Mouse (Mus musculus) neural tube, embryonic 12.5 days (tissue): ENCODE measurements around the gene Narfl. TPM values are rescaled to one million over a fixed set of nuclear protein-coding genes. Genes with fewer than 3 reads are reported as not detected.
A peak's percentile ranks its signal among the peaks of the same experiment; 100 is the strongest.
"Not testable (repeated sequence)": the region's sequence is repeated elsewhere in the genome, so short reads cannot be mapped to it uniquely, and the experiment has no call there.

Experiments
- ATAC-seq: fragments of 200-750 bp; cut with Nextera tagmentation; 2 replicates; pipeline ENCODE4 v1.8.0; 2017; ENCODE audit warnings: low read depth, mild to moderate bottlenecking, moderate TSS enrichment, moderate library complexity; ENCODE audit not compliant: low FRiP score
- H3K27ac ChIP-seq: fragments of 300-500 bp; sonication (generic); 2 replicates; pipeline ENCODE4 v1.5.1; 2016
- H3K27me3 ChIP-seq: fragments of 300-500 bp; sonication (generic); replicated peaks from 2 replicates; pipeline ENCODE4 v1.6.1; 2016; ENCODE audit warnings: mild to moderate bottlenecking
- H3K36me3 ChIP-seq: fragments of 300-500 bp; sonication (generic); 2 replicates; pipeline ENCODE4 v1.6.1; 2016; ENCODE audit warnings: mild to moderate bottlenecking
- H3K4me1 ChIP-seq: fragments of 300-500 bp; sonication (generic); 2 replicates; pipeline ENCODE4 v1.6.1; 2016
- H3K4me2 ChIP-seq: fragments of 300-500 bp; sonication (generic); replicated peaks from 2 replicates; pipeline ENCODE4 v1.6.1; 2016; ENCODE audit warnings: mild to moderate bottlenecking
- H3K4me3 ChIP-seq: fragments of 300-500 bp; sonication (generic); 2 replicates; pipeline ENCODE4 v1.5.1; 2016
- H3K9ac ChIP-seq: fragments of 300-500 bp; sonication (generic); 2 replicates; pipeline ENCODE4 v1.6.1; 2016; ENCODE audit warnings: mild to moderate bottlenecking
- H3K9me3 ChIP-seq: fragments of 300-500 bp; sonication (generic); 2 replicates; pipeline ENCODE4 v1.6.1; 2016; ENCODE audit warnings: mild to moderate bottlenecking
- WGBS: fragments of 180-500 bp; shearing (Covaris S2); methylation state at CpG from one replicate; pipeline ENCODE4 v1.1.7; 2016; 5-methylcytosine and 5-hydroxymethylcytosine counted together
- polyA plus RNA-seq: library from polyadenylated mRNA; unstranded; fragments of >200 nt; fragmentation: Nextera tagmentation; extraction: Ambion mirVana; gene quantifications from 2 replicates; pipeline ENCODE4 v1.2.1, GENCODE M21; 2016

The Narfl gene
- polyA plus RNA-seq, 1 experiment from 2014 or later, result 29.2 TPM

DNA sequence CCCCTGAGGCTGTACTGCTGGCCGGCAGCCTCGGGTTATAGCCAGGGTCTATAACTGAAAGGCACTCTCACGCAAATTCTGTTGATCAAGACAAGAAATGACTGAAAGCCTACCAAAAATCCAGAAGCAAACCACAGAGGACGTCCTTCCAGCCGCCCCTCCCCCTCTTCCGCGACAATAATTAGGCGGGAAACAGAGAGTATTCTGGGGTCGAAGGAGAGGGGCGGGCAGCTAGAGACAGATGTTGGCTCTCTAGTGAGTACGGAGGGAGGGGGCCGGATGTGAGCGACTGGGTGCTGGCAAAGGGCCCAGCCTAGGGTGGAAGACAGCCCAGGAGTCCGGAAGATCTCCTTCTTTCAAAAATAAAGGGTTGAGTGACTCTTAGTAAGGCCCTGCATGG is 19.0 kb downstream of the Narfl start, which contains the start of gene Fam173a:
Gene Fam173a (minus strand): TSS at position 287 of the 400 bp plus-strand sequence.
- ATAC-seq, result peak; percentile 26
- 0% methylated on average over 14 of the region's 14 CpGs for WGBS
- H3K36me3 ChIP-seq, result peaks cover 19% of the 10 kb centered on the region
- H3K9ac ChIP-seq, result peak within 1 kb of the TSS; percentile 79
- H3K4me2 ChIP-seq, result peak within 1 kb of the TSS; percentile 95
- H3K27me3 ChIP-seq, result no peaks in the 10 kb centered on the region
- peak within 1 kb of the TSS; percentile 72 for H3K4me3 ChIP-seq
- H3K4me1 ChIP-seq, result peaks cover 62% of the 10 kb centered on the region
- no peaks in the 10 kb centered on the region for H3K9me3 ChIP-seq
- peak within 1 kb of the TSS; percentile 79 for H3K27ac ChIP-seq

- no peaks in the 10 kb centered on the region for H3K9me3 ChIP-seq
- no peaks in the 10 kb centered on the region for H3K27me3 ChIP-seq
- H3K4me1 ChIP-seq, result peaks cover 62% of the 10 kb centered on the region
- peaks cover 7% of the 10 kb centered on the region for H3K36me3 ChIP-seq
- 21% methylated on average over 13 of the region's 13 CpGs for WGBS
- peak overlapping the region; percentile 72; the same call in 1 of the 2 replicates for H3K9ac ChIP-seq
- peak overlapping the region; percentile 33; the same call in 1 of the 2 replicates for H3K27ac ChIP-seq
- peak overlapping the region; percentile 95 for H3K4me2 ChIP-seq
- no peak overlapping the region for H3K4me3 ChIP-seq
- no peak for ATAC-seq
Measured at GRCm38 (mm10) chr17:25794197-25794596, 20.6 kb downstream of the Narfl start.

DNA sequence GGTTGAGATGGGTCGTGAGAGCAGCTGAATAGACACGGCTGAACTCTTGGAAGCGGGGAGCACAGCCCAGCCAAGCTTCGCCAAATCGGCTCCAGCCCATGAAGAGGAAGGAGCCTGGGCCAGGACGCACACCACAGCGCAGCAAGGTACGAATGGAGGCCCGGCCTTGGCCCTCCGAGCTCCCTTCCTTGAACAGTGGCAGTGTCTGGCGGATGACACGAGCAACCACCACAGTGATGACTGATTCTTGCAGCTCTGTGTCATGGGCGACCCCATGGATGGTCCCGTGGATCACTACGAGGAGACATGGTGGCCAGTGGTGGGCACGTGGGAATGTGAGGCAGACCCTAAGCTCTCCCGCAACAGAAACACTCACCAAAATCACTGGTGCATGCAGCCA is 21.4 kb downstream of the Narfl start:
- Histone ChIP-seq H3K9ac (peak overlapping the region; percentile 72), H3K9me3 (no peaks in the 10 kb centered on the region), H3K36me3 (no peaks in the 10 kb centered on the region), H3K27me3 (no peaks in the 10 kb centered on the region), H3K27ac (peak overlapping the region; percentile 34), H3K4me1 (peaks cover 62% of the 10 kb centered on the region), H3K4me2 (peak overlapping the region; percentile 95), H3K4me3 (peak overlapping the region; percentile 80)
- 49% methylated on average over 17 of the region's 17 CpGs for WGBS
- no peak for ATAC-seq

DNA sequence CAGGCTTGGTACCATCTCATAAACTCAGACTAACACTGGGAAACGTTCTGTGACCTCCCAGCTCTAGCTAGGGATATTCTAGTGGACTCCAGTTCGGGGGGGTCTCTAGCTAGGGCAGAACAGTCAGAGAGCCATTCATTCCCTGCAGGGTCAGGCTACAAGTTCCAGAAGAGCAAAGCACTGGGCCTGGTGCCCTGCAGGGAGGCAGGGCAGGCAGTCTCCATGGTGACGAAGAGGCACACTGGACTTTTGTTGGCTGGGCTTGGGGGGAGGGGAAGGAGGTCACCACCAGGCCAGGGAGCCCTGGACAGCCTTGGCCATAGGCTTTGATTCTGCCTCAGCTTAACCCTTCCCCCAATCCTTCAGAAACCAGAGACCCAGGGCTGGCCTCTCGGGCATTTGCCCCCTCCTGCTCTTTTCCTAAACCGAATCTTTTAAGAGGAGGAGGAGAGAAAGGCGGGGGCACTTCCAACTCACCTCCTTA is 22.1 kb downstream of the Narfl start, which contains the start of gene AC134908.4:
Gene AC134908.4 (minus strand): TSS at position 51 of the 484 bp plus-strand sequence.
- Histone ChIP-seq H3K4me1 (peaks cover 59% of the 10 kb centered on the region), H3K27ac (peak within 1 kb of the TSS; percentile 47), H3K4me2 (peak within 1 kb of the TSS; percentile 95), H3K27me3 (no peaks in the 10 kb centered on the region), H3K9ac (peak within 1 kb of the TSS; percentile 72), H3K36me3 (no peaks in the 10 kb centered on the region), H3K4me3 (peak within 1 kb of the TSS; percentile 80), H3K9me3 (no peaks in the 10 kb centered on the region)
- under 1% methylated on average over 6 of the region's 6 CpGs for WGBS
- ATAC-seq, result no peak

- Histone ChIP-seq H3K9me3 (no peaks in the 10 kb centered on the region), H3K9ac (peak overlapping the region; percentile 72), H3K36me3 (no peaks in the 10 kb centered on the region), H3K4me2 (peak overlapping the region; percentile 95), H3K4me3 (peak overlapping the region; percentile 80), H3K27ac (peak overlapping the region; percentile 47), H3K4me1 (peaks cover 52% of the 10 kb centered on the region), H3K27me3 (no peaks in the 10 kb centered on the region)
- ATAC-seq, result 0 out of 2 replicates have a peak, but pooled peaks have one; percentile 5
- under 1% methylated on average over 37 of the region's 37 CpGs for WGBS
Measured at GRCm38 (mm10) chr17:25796211-25796771, 22.7 kb downstream of the Narfl start.

- Histone ChIP-seq H3K4me2 (peak within 1 kb of the TSS; percentile 95), H3K36me3 (no peaks in the 10 kb centered on the region), H3K9ac (peak within 1 kb of the TSS; percentile 72), H3K27ac (peak within 1 kb of the TSS; percentile 47), H3K4me1 (peaks cover 49% of the 10 kb centered on the region), H3K4me3 (peak within 1 kb of the TSS; percentile 80), H3K9me3 (no peaks in the 10 kb centered on the region), H3K27me3 (no peaks in the 10 kb centered on the region)
- under 1% methylated on average over 35 of the region's 35 CpGs for WGBS
- ATAC-seq, result peak; percentile 44; the same call in 1 of the 2 replicates
Measured at GRCm38 (mm10) chr17:25796951-25797369, 23.4 kb downstream of the Narfl start, which contains the start of gene Metrn. Gene Metrn (minus strand): TSS chr17:25797136.

GRCm38 (mm10) chr17:25801029-25801428 is 27.5 kb downstream of the Narfl start:
- no peak for ATAC-seq

DNA sequence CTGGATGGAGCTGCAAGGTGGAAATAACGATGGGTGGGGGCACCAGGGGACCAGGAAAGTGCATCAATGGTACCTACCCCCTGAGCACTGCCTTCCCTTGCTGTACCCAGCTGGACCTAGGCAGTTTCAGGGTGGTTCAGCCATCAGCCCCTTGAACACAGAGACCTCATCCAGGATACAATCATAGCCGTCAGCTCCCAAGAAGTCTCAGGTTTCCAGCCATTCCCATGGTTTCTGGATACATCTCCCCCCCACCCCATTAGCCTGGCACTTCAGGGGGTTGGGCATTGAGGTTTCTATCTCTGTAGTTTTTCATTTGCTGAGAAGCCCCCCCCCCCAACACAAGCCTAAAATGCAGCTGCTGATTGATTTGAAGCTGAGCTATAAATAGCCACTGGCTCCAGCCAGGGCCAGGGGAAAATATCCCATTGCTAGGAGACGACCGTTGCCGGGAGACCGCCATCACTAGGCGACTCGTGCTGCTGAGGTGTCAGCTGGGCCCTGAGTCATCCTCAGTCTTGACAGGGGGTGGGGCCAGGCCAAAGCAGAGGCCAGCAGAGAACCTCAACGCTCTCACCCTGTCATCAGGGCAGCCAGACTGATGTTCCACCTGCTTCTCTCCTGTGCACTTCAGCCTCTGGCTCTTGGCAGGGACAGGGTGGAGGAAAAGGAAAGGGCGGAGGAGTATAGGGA is 29.4 kb downstream of the Narfl start:
- H3K4me2 ChIP-seq, result peak overlapping the region; percentile 41
- H3K27ac ChIP-seq, result peak overlapping the region; percentile 77
- H3K36me3 ChIP-seq, result no peaks in the 10 kb centered on the region
- peak; percentile 93 for ATAC-seq
- 0 out of 2 replicates have a peak overlapping the region, but pooled peaks have one; percentile 26 for H3K9ac ChIP-seq
- WGBS, result 8% methylated on average over 10 of the region's 10 CpGs
- H3K9me3 ChIP-seq, result no peaks in the 10 kb centered on the region
- H3K4me1 ChIP-seq, result peaks cover 20% of the 10 kb centered on the region
- H3K27me3 ChIP-seq, result no peaks in the 10 kb centered on the region
- no peak overlapping the region for H3K4me3 ChIP-seq

More at GRCm38 (mm10) chr17:25801029-25801428, 27.5 kb downstream of the Narfl start:
- Histone ChIP-seq H3K4me2 (no peak overlapping the region), H3K36me3 (no peaks in the 10 kb centered on the region), H3K4me1 (peaks cover 32% of the 10 kb centered on the region), H3K27me3 (no peaks in the 10 kb centered on the region), H3K27ac (no peak overlapping the region), H3K9me3 (no peaks in the 10 kb centered on the region), H3K9ac (no peak overlapping the region), H3K4me3 (no peak overlapping the region)
- WGBS, result 9% methylated on average over 6 of the region's 6 CpGs

GRCm38 (mm10) chr17:25806507-25806906 is 32.9 kb downstream of the Narfl start:
- H3K4me3 ChIP-seq, result no peak overlapping the region
- no peaks in the 10 kb centered on the region for H3K36me3 ChIP-seq
- no peak overlapping the region for H3K27ac ChIP-seq
- no peak overlapping the region for H3K9ac ChIP-seq
- no peak for ATAC-seq
- no peaks in the 10 kb centered on the region for H3K9me3 ChIP-seq
- peaks cover 9% of the 10 kb centered on the region for H3K27me3 ChIP-seq
- peaks cover 44% of the 10 kb centered on the region for H3K4me1 ChIP-seq
- no peak overlapping the region for H3K4me2 ChIP-seq
- WGBS, result 71% methylated on average over 4 of the region's 4 CpGs

DNA sequence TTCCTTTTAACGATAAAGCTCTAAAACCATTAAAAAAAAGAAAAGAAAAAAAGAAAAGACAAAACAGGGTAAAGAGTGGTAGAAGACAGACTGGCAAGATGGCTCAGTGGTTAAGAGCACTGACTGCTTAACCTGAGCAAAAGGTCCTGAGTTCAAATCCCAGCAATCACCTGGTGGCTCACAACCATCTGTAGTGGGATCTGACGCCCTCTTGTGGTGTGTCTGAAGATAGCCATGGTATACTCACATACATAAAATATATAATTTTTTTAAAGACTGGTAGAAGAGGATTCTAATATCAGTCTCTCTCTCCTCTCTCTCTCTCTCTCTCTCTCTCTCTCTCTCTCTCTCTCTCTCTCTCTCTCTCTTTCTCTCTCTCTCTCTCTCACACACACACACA is 33.9 kb downstream of the Narfl start:
- whole genome bisulfite sequencing, result 54% methylated on average over 2 of the region's 2 CpGs

GRCm38 (mm10) chr17:25808028-25808427 is 34.5 kb downstream of the Narfl start:
- Histone ChIP-seq H3K27ac (peak overlapping the region; percentile 90; the same call in 1 of the 2 replicates), H3K36me3 (peaks cover 3% of the 10 kb centered on the region; the same call in 1 of the 2 replicates), H3K27me3 (peaks cover 12% of the 10 kb centered on the region), H3K9me3 (no peaks in the 10 kb centered on the region), H3K4me3 (no peak overlapping the region), H3K9ac (peak overlapping the region; percentile 87; the same call in 1 of the 2 replicates), H3K4me2 (peak overlapping the region; percentile 86), H3K4me1 (peaks cover 39% of the 10 kb centered on the region)
- ATAC-seq, result no peak
- WGBS, result 34% methylated on average over 5 of the region's 5 CpGs

More for the DNA sequence above, 33.9 kb downstream of the Narfl start:
- not testable (repeated sequence) for H3K9ac ChIP-seq, H3K4me3 ChIP-seq, H3K4me2 ChIP-seq, H3K9me3 ChIP-seq, ATAC-seq, H3K27ac ChIP-seq, H3K36me3 ChIP-seq
- Histone ChIP-seq H3K27me3 (peaks cover 12% of the 10 kb centered on the region), H3K4me1 (peaks cover 39% of the 10 kb centered on the region)
